Mouse (Mus musculus) E14TG2a.4 (cell line): ENCODE data around the gene Rsf1.

Source experiments
- CTCF ChIP-seq: conservative IDR thresholded peaks from 2 replicates; pipeline ENCODE4 v1.5.1; 2014; ENCODE audit warnings: low read length
- NANOG ChIP-seq: IDR thresholded peaks from 2 replicates; pipeline ENCODE4 v1.6.1; 2014; ENCODE audit warnings: borderline replicate concordance, low read length, mixed read lengths
- POU5F1 ChIP-seq: IDR thresholded peaks from 2 replicates; pipeline ENCODE4 v1.6.1; 2014; ENCODE audit warnings: low read length, borderline replicate concordance

- TF ChIP-seq CTCF = no peak
- no peak for TF ChIP-seq NANOG
- no peak for TF ChIP-seq POU5F1
These were observed 158.2 kb downstream of the Rsf1 start, which contains the start of gene Aqp11 for GRCm38 (mm10) chr7:97737638-97738456.
